Mouse (Mus musculus) adrenal gland, adult 8-10 months (tissue): Measurements from ENCODE around the gene Ostc. TPM values are rescaled to one million over a fixed set of nuclear protein-coding genes. Genes with fewer than 3 reads are reported as not detected.

Experiments used
- DNase-seq: peaks from one replicate; pipeline ENCODE4 v3.0.0; 2022
- total RNA-seq, 4 experiments: library from RNA; stranded (reverse); gene quantifications; 2 replicates each; pipeline ENCODE4 v1.2.4; 2022

The Ostc gene
- total RNA-seq, result 100 to 1,000 TPM; 102 to 120 (median 116) TPM

GRCm38 (mm10) chr3:130708967-130709924 lies at the start of gene Ostc:
Ostc (minus strand) TSS chr3:130709444.
- peak; percentile 95 for DNase-seq

GRCm38 (mm10) chr3:130758157-130758841 lies 49.1 kb upstream of the Ostc start:
- DNase-seq, result no peak

GRCm38 (mm10) chr3:130757117-130757852 lies 48.0 kb upstream of the Ostc start:
- no peak for DNase-seq

- no peak for DNase-seq
These were observed 40.0 kb upstream of the Ostc start for GRCm38 (mm10) chr3:130749206-130749605.

GRCm38 (mm10) chr3:130746673-130747619 lies 37.7 kb upstream of the Ostc start:
- DNase-seq, result no peak

GRCm38 (mm10) chr3:130737652-130738361 lies 28.6 kb upstream of the Ostc start:
- no peak for DNase-seq

GRCm38 (mm10) chr3:130736758-130737157 lies 27.5 kb upstream of the Ostc start:
- DNase-seq, result no peak

- DNase-seq, result peak; percentile 93
These were observed 21.0 kb upstream of the Ostc start, which contains the start of gene Rpl34 for GRCm38 (mm10) chr3:130730189-130730653. Rpl34 (minus strand) TSS chr3:130730398.

- no peak for DNase-seq
These were observed 20.4 kb upstream of the Ostc start for GRCm38 (mm10) chr3:130729472-130730188.

GRCm38 (mm10) chr3:130727676-130728075 lies 18.4 kb upstream of the Ostc start:
- no peak for DNase-seq

GRCm38 (mm10) chr3:130727036-130727435 lies 17.8 kb upstream of the Ostc start:
- peak; percentile 57 for DNase-seq

- no peak for DNase-seq
These were observed 16.5 kb upstream of the Ostc start for GRCm38 (mm10) chr3:130725718-130726117.

- DNase-seq, result no peak
These were observed 13.7 kb upstream of the Ostc start for GRCm38 (mm10) chr3:130722733-130723478.

- DNase-seq, result no peak
These were observed 11.0 kb upstream of the Ostc start for GRCm38 (mm10) chr3:130720225-130720624.

GRCm38 (mm10) chr3:130718871-130719270 lies 9.6 kb upstream of the Ostc start:
- no peak for DNase-seq

- no peak for DNase-seq
These were observed 7.3 kb upstream of the Ostc start for GRCm38 (mm10) chr3:130716555-130716954.

GRCm38 (mm10) chr3:130714775-130715568 lies 5.7 kb upstream of the Ostc start:
- DNase-seq, result peak; percentile 51

- DNase-seq, result no peak
These were observed 3.6 kb upstream of the Ostc start for GRCm38 (mm10) chr3:130712891-130713290.
